Mouse (Mus musculus): ENCODE data around the gene Sat2. TPM values are rescaled to one million over a fixed set of nuclear protein-coding genes. Genes with fewer than 3 reads are reported as not detected.

Sat2 gene
- polyA plus RNA-seq, 2 experiments = 16.5 to 21.1 TPM

- no peak overlapping the region for H3K4me2 ChIP-seq (replicated peaks; ENCODE audit: low read depth, low read length, severe bottlenecking)
- ATAC-seq (ENCODE audit: low FRiP score, low read depth) = no peak
Measured at GRCm38 (mm10) chr11:69629802-69630201, 8.0 kb downstream of the Sat2 start.

DNA sequence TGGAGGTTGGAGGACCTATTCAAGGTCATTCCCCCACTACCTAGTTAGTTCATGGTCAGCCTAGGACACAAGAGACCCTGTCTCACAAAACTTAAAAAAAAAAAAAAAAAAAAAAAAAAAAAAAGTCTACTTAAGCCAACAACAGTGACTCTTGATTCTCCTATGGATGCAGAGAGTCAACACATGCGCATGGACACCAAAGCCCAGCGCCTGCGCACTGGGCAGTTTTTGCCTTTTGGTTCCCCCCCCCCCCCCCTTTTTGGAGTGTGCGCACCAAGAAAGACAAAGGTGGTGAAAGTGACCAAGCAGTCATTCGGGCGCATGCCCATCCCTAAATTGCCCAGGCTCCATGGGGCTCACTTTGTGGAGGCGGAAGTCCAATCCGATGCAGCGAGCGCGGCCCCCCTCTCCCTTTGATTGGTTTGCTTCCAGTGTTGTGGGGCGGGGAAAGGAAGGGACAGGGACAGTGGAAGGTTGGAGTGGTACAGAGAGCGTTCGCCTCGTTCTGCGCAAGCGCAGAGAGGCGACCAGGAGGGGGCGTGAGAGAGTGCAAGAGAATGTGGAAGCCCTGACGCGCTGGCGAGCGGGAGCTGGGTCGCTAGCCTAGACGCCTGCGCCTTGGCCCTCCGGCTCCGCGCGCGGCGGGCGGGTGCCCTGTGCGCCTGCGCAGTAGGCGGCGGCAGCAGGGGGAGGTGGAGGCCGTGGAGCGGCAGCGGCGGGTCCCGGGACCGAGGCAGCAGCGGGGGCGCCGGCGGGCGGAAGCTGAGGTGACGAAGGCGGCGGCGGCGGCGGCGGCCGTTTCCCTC is 10.7 kb downstream of the Sat2 start, which contains the start of gene Fxr2:
Gene Fxr2, plus strand, starts transcription at position 707 of the 806 bp plus-strand sequence.
- H3K4me2 ChIP-seq (replicated peaks; ENCODE audit: low read depth, low read length, severe bottlenecking) = peak within 1 kb of the TSS; percentile 77
- H3K27me3 ChIP-seq (ENCODE audit: control insufficient read depth, insufficient read depth, low read length) = no peaks in the 10 kb centered on the region
- WGBS = 1% methylated on average over 25 of the region's 56 CpGs
- peak within 1 kb of the TSS; percentile 98 for H3K4me3 ChIP-seq (replicated peaks; ENCODE audit: low read length)
- peaks cover 16% of the 10 kb centered on the region; the same call in 1 of the 2 replicates for H3K4me1 ChIP-seq (ENCODE audit: control insufficient read depth, insufficient read depth, low read length)
- peak; percentile 99 for DNase-seq (ENCODE audit: low spot score)
- no peaks in the 10 kb centered on the region for H3K9me3 ChIP-seq (ENCODE audit: control insufficient read depth, low read length)
- H3K36me3 ChIP-seq (ENCODE audit: control insufficient read depth, insufficient read depth, low read length) = peaks cover 9% of the 10 kb centered on the region
- TF ChIP-seq POLR2A (IDR thresholded peaks at IDR 0.05; ENCODE audit: borderline replicate concordance, extremely low read depth, insufficient read depth, insufficient read length) = 0 out of 2 replicates have a peak, but pooled peaks have one; percentile 60
- peak within 1 kb of the TSS; percentile 95 for H3K27ac ChIP-seq (replicated peaks; ENCODE audit: low read depth, low read length)
- H3K9ac ChIP-seq (ENCODE audit: low read depth, low read length, severe bottlenecking) = peak within 1 kb of the TSS; percentile 94
- peak; percentile 98 for ATAC-seq (ENCODE audit: low FRiP score, low read depth)

More at GRCm38 (mm10) chr11:69629802-69630201, 8.0 kb downstream of the Sat2 start:
- no peaks in the 10 kb centered on the region for H3K36me3 ChIP-seq (ENCODE audit: control insufficient read depth, insufficient read depth, low read length)
- no peak overlapping the region for H3K9ac ChIP-seq (ENCODE audit: low read depth, low read length, severe bottlenecking)
- DNase-seq (ENCODE audit: low spot score) = no peak
- H3K4me3 ChIP-seq (replicated peaks; ENCODE audit: low read length) = no peak overlapping the region
- 67% methylated on average over 1 of the region's 1 CpGs for whole genome bisulfite sequencing
- peaks cover 5% of the 10 kb centered on the region; the same call in 1 of the 2 replicates for H3K4me1 ChIP-seq (ENCODE audit: control insufficient read depth, insufficient read depth, low read length)
- no peaks in the 10 kb centered on the region for H3K27me3 ChIP-seq (ENCODE audit: control insufficient read depth, insufficient read depth, low read length)
- no peaks in the 10 kb centered on the region for H3K9me3 ChIP-seq (ENCODE audit: control insufficient read depth, low read length)
- H3K27ac ChIP-seq (replicated peaks; ENCODE audit: low read depth, low read length) = no peak overlapping the region
- no peak for TF ChIP-seq POLR2A (IDR thresholded peaks at IDR 0.05; ENCODE audit: borderline replicate concordance, extremely low read depth, insufficient read depth, insufficient read length)

- Histone ChIP-seq H3K4me2 (replicated peaks; ENCODE audit: low read depth, low read length, severe bottlenecking) (peak overlapping the region; percentile 77), H3K36me3 (ENCODE audit: control insufficient read depth, insufficient read depth, low read length) (peaks cover 9% of the 10 kb centered on the region), H3K9ac (ENCODE audit: low read depth, low read length, severe bottlenecking) (peak overlapping the region; percentile 94), H3K9me3 (ENCODE audit: control insufficient read depth, low read length) (no peaks in the 10 kb centered on the region), H3K4me3 (replicated peaks; ENCODE audit: low read length) (peak overlapping the region; percentile 98), H3K27ac (replicated peaks; ENCODE audit: low read depth, low read length) (peak overlapping the region; percentile 95), H3K4me1 (ENCODE audit: control insufficient read depth, insufficient read depth, low read length) (peaks cover 16% of the 10 kb centered on the region; the same call in 1 of the 2 replicates), H3K27me3 (ENCODE audit: control insufficient read depth, insufficient read depth, low read length) (no peaks in the 10 kb centered on the region)
- no peak for TF ChIP-seq POLR2A (IDR thresholded peaks at IDR 0.05; ENCODE audit: borderline replicate concordance, extremely low read depth, insufficient read depth, insufficient read length)
- ATAC-seq (ENCODE audit: low FRiP score, low read depth) (peak; percentile 51), DNase-seq (ENCODE audit: low spot score) (no peak)
- WGBS = under 1% methylated on average over 40 of the region's 50 CpGs
Measured at GRCm38 (mm10) chr11:69633128-69633866, 11.5 kb downstream of the Sat2 start.

- no peak for TF ChIP-seq POLR2A (IDR thresholded peaks at IDR 0.05; ENCODE audit: borderline replicate concordance, extremely low read depth, insufficient read depth, insufficient read length)
- no peaks in the 10 kb centered on the region for H3K9me3 ChIP-seq (ENCODE audit: control insufficient read depth, low read length)
- no peak overlapping the region for H3K9ac ChIP-seq (ENCODE audit: low read depth, low read length, severe bottlenecking)
- H3K4me2 ChIP-seq (replicated peaks; ENCODE audit: low read depth, low read length, severe bottlenecking) = peak overlapping the region; percentile 23; the same call in 1 of the 2 replicates
- DNase-seq (ENCODE audit: low spot score) (no peak), ATAC-seq (ENCODE audit: low FRiP score, low read depth) (no peak)
- H3K27ac ChIP-seq (replicated peaks; ENCODE audit: low read depth, low read length) = no peak overlapping the region
- peaks cover 26% of the 10 kb centered on the region for H3K36me3 ChIP-seq (ENCODE audit: control insufficient read depth, insufficient read depth, low read length)
- H3K4me1 ChIP-seq (ENCODE audit: control insufficient read depth, insufficient read depth, low read length) = peaks cover 16% of the 10 kb centered on the region; the same call in 1 of the 2 replicates
- H3K27me3 ChIP-seq (ENCODE audit: control insufficient read depth, insufficient read depth, low read length) = no peaks in the 10 kb centered on the region
- 91% methylated on average over 3 of the region's 3 CpGs for WGBS
- no peak overlapping the region for H3K4me3 ChIP-seq (replicated peaks; ENCODE audit: low read length)
Measured at GRCm38 (mm10) chr11:69635471-69635870, 13.6 kb downstream of the Sat2 start.

- ATAC-seq (ENCODE audit: low FRiP score, low read depth) = no peak
- H3K27ac ChIP-seq (replicated peaks; ENCODE audit: low read depth, low read length) = no peak overlapping the region
- H3K36me3 ChIP-seq (ENCODE audit: control insufficient read depth, insufficient read depth, low read length) = peaks cover 96% of the 10 kb centered on the region
- no peak overlapping the region for H3K4me3 ChIP-seq (replicated peaks; ENCODE audit: low read length)
- no peaks in the 10 kb centered on the region for H3K4me1 ChIP-seq (ENCODE audit: control insufficient read depth, insufficient read depth, low read length)
- no peak for TF ChIP-seq POLR2A (IDR thresholded peaks at IDR 0.05; ENCODE audit: borderline replicate concordance, extremely low read depth, insufficient read depth, insufficient read length)
- 91% methylated on average over 5 of the region's 5 CpGs for WGBS
- no peak for DNase-seq (ENCODE audit: low spot score)
- no peaks in the 10 kb centered on the region for H3K9me3 ChIP-seq (ENCODE audit: control insufficient read depth, low read length)
- no peak overlapping the region for H3K4me2 ChIP-seq (replicated peaks; ENCODE audit: low read depth, low read length, severe bottlenecking)
- H3K9ac ChIP-seq (ENCODE audit: low read depth, low read length, severe bottlenecking) = no peak overlapping the region
- no peaks in the 10 kb centered on the region for H3K27me3 ChIP-seq (ENCODE audit: control insufficient read depth, insufficient read depth, low read length)
Measured at GRCm38 (mm10) chr11:69645860-69646259, 24.0 kb downstream of the Sat2 start.
